Mouse (Mus musculus) embryonic facial prominence, embryonic 13.5 days (tissue): ENCODE data around the gene Sorl1. TPM values are rescaled to one million over a fixed set of nuclear protein-coding genes. Genes with fewer than 3 reads are reported as not detected.

Experiments
- ATAC-seq: fragments of 200-750 bp; cut with Nextera tagmentation; 2 replicates; pipeline ENCODE4 v1.8.0; 2017; ENCODE audit warnings: low read depth; ENCODE audit not compliant: insufficient number of reproducible peaks, insufficient read depth, low FRiP score, low TSS enrichment
- H3K27ac ChIP-seq: fragments of 300-500 bp; sonication (generic); 2 replicates; pipeline ENCODE4 v1.5.1; 2015; ENCODE audit warnings: moderate library complexity, mild to moderate bottlenecking, inconsistent platforms
- H3K27me3 ChIP-seq: fragments of 300-500 bp; sonication (generic); 2 replicates; pipeline ENCODE4 v1.6.1; 2015; ENCODE audit warnings: mild to moderate bottlenecking, inconsistent platforms
- H3K36me3 ChIP-seq: fragments of 300-500 bp; sonication (generic); 2 replicates; pipeline ENCODE4 v1.6.1; 2015; ENCODE audit warnings: mild to moderate bottlenecking, inconsistent platforms
- H3K4me1 ChIP-seq: fragments of 300-500 bp; sonication (generic); 2 replicates; pipeline ENCODE4 v1.6.1; 2015; ENCODE audit warnings: inconsistent platforms
- H3K4me2 ChIP-seq: fragments of 300-500 bp; sonication (generic); 2 replicates; pipeline ENCODE4 v1.6.1; 2015; ENCODE audit warnings: moderate library complexity, mild to moderate bottlenecking, inconsistent platforms
- H3K4me3 ChIP-seq: fragments of 300-500 bp; sonication (generic); 2 replicates; pipeline ENCODE4 v1.5.1; 2015; ENCODE audit warnings: mild to moderate bottlenecking, inconsistent platforms
- H3K9ac ChIP-seq: fragments of 300-500 bp; sonication (generic); 2 replicates; pipeline ENCODE4 v1.6.1; 2015; ENCODE audit warnings: mild to moderate bottlenecking, inconsistent platforms
- H3K9me3 ChIP-seq: fragments of 300-500 bp; sonication (generic); 2 replicates; pipeline ENCODE4 v1.6.1; 2016; ENCODE audit warnings: inconsistent platforms
- WGBS: fragments of 180-500 bp; shearing (Covaris S2); methylation state at CpG from one replicate; pipeline ENCODE4 v1.1.7; 2015; ENCODE audit warnings: mixed read lengths; 5-methylcytosine and 5-hydroxymethylcytosine counted together
- polyA plus RNA-seq: library from polyadenylated mRNA; unstranded; fragments of >200 nt; fragmentation: Nextera tagmentation; extraction: Ambion mirVana; gene quantifications from 2 replicates; pipeline ENCODE4 v1.2.1, GENCODE M21; 2015

Gene Sorl1
- polyA plus RNA-seq, 1 experiment from 2014 or later = 6.6 TPM

GRCm38 (mm10) chr9:42087921-42088320, 36.2 kb downstream of the Sorl1 start:
- H3K9ac ChIP-seq = no peak overlapping the region
- H3K4me3 ChIP-seq = no peak overlapping the region
- peaks cover 7% of the 10 kb centered on the region; the same call in 1 of the 2 replicates for H3K36me3 ChIP-seq
- no peak overlapping the region for H3K27ac ChIP-seq
- H3K4me1 ChIP-seq = 0 out of 2 replicates have a peak, but pooled peaks cover 7% of the 10 kb centered on the region
- 47% methylated on average over 4 of the region's 4 CpGs for WGBS
- no peaks in the 10 kb centered on the region for H3K9me3 ChIP-seq
- H3K27me3 ChIP-seq = no peaks in the 10 kb centered on the region
- H3K4me2 ChIP-seq = no peak overlapping the region
- no peak for ATAC-seq

DNA sequence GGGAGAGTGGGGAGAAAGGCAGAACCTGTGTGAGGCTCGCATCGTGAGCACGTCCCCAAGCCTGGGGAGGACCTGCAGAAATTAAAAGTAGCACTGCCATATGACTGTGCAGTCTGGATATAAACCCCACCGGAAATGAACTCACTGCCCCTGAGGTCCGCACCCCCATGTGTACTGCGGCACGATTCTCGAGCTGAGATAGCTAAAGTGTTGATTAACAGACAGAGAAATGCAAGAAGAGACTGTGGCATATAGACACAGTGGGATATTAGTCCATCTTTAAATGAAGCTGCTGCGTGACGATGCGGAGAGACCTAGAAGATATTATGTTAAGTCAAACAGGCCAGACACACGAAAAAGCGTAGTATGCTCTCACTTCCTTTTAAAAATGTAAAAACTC, 38.1 kb downstream of the Sorl1 start:
- 94% methylated on average over 13 of the region's 13 CpGs for WGBS
- H3K4me3 ChIP-seq = no peak overlapping the region
- no peak overlapping the region for H3K9ac ChIP-seq
- ATAC-seq = no peak
- no peaks in the 10 kb centered on the region for H3K27me3 ChIP-seq
- 0 out of 2 replicates have a peak, but pooled peaks cover 7% of the 10 kb centered on the region for H3K4me1 ChIP-seq
- peaks cover 23% of the 10 kb centered on the region for H3K36me3 ChIP-seq
- H3K4me2 ChIP-seq = no peak overlapping the region
- no peak overlapping the region for H3K27ac ChIP-seq
- H3K9me3 ChIP-seq = no peaks in the 10 kb centered on the region

DNA sequence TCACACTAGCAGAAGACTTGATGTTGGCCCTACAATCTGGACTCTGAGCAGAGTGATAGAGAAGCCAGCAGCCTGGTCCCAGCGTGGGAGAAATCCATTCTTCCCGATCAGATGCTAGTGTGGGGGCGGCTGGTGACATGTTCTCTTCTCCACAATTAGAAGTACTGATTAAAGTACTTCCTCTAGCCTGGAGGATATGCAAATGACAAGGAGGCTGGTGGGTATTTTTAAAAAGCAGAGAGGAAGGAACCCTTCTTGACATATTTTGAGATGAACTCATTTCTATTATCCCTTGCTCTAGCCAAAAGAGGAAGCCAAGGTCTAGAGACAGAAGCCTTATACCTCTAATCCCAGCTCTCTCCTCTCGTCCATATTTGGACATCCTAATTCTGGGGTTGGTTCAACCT, 40.4 kb downstream of the Sorl1 start:
- no peak overlapping the region for H3K9ac ChIP-seq
- ATAC-seq = no peak

DNA sequence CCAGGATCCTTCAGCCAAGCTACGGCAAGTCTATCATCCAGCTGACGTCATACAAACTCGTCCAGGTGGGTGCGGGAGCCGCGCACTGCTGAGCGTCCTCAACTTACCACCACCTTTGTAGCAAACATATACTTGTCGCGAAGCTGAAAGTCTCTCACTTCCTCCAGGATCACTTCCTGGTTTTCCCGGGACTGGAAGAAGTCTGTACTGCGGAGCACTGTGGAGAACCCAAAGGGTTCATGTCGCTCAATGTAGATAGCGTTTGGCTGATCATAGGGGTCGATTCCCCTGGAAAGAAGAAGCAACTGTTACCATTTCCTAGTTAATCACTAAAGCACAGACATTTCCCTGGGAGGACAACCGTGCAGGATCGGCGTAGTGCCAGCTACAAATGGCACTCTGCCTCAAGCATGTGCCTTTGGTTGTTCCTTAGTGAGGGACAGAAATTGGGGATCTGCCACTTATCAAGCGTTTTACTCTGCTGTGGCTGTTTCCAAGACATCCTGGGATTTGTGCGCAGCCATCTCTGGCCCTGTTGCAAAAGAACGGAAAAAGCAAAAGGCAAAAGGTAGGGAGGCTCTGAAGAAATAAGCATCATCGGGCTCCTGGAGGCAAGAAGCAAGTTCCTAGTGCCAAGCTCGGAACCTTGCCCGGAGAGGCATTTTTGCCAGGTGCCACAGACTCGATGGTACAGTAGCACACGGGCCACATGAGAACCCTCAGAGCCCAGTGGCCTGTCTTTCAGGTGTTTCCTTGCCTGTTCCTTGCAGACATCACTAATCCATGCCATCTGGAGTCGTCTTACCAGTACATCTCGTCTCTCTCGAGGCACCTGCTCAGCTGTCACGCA, 42.2 kb downstream of the Sorl1 start:
- 90% methylated on average over 29 of the region's 29 CpGs for WGBS
- no peak for ATAC-seq
- Histone ChIP-seq H3K4me2 (no peak overlapping the region), H3K27ac (no peak overlapping the region), H3K9me3 (no peaks in the 10 kb centered on the region), H3K4me3 (no peak overlapping the region), H3K27me3 (no peaks in the 10 kb centered on the region), H3K9ac (no peak overlapping the region), H3K36me3 (peaks cover 27% of the 10 kb centered on the region), H3K4me1 (peaks cover 9% of the 10 kb centered on the region)

More for the DNA sequence above, 40.4 kb downstream of the Sorl1 start:
- Histone ChIP-seq H3K4me3 (no peak overlapping the region), H3K27me3 (no peaks in the 10 kb centered on the region), H3K9me3 (no peaks in the 10 kb centered on the region), H3K4me2 (no peak overlapping the region), H3K27ac (no peak overlapping the region), H3K36me3 (peaks cover 24% of the 10 kb centered on the region), H3K4me1 (0 out of 2 replicates have a peak, but pooled peaks cover 7% of the 10 kb centered on the region)
- WGBS = 82% methylated on average over 4 of the region's 4 CpGs

- H3K27me3 ChIP-seq = no peaks in the 10 kb centered on the region
- H3K9me3 ChIP-seq = no peaks in the 10 kb centered on the region
- no peak overlapping the region for H3K4me2 ChIP-seq
- H3K27ac ChIP-seq = no peak overlapping the region
- peaks cover 27% of the 10 kb centered on the region for H3K36me3 ChIP-seq
- 82% methylated on average over 9 of the region's 9 CpGs for WGBS
- H3K4me1 ChIP-seq = peaks cover 9% of the 10 kb centered on the region
- H3K9ac ChIP-seq = no peak overlapping the region
- no peak for ATAC-seq
- no peak overlapping the region for H3K4me3 ChIP-seq
Observed at GRCm38 (mm10) chr9:42080671-42081070, 43.4 kb downstream of the Sorl1 start.

- Histone ChIP-seq H3K4me2 (no peak overlapping the region), H3K9me3 (no peaks in the 10 kb centered on the region), H3K27me3 (no peaks in the 10 kb centered on the region), H3K36me3 (peaks cover 24% of the 10 kb centered on the region), H3K9ac (no peak overlapping the region), H3K4me3 (no peak overlapping the region), H3K27ac (peak overlapping the region; percentile 39), H3K4me1 (peaks cover 9% of the 10 kb centered on the region)
- WGBS = 58% methylated on average over 16 of the region's 16 CpGs
- ATAC-seq = no peak
Observed at GRCm38 (mm10) chr9:42077112-42077845, 46.8 kb downstream of the Sorl1 start.

- no peaks in the 10 kb centered on the region for H3K27me3 ChIP-seq
- peaks cover 9% of the 10 kb centered on the region for H3K4me1 ChIP-seq
- H3K36me3 ChIP-seq = peaks cover 15% of the 10 kb centered on the region
- no peak overlapping the region for H3K27ac ChIP-seq
- no peak overlapping the region for H3K4me3 ChIP-seq
- 84% methylated on average over 10 of the region's 10 CpGs for WGBS
- ATAC-seq = no peak
- H3K4me2 ChIP-seq = no peak overlapping the region
- H3K9ac ChIP-seq = no peak overlapping the region
- H3K9me3 ChIP-seq = no peaks in the 10 kb centered on the region
Observed at GRCm38 (mm10) chr9:42076256-42076849, 47.7 kb downstream of the Sorl1 start.

GRCm38 (mm10) chr9:42075241-42075640, 48.9 kb downstream of the Sorl1 start:
- WGBS = 44% methylated on average over 2 of the region's 2 CpGs

DNA sequence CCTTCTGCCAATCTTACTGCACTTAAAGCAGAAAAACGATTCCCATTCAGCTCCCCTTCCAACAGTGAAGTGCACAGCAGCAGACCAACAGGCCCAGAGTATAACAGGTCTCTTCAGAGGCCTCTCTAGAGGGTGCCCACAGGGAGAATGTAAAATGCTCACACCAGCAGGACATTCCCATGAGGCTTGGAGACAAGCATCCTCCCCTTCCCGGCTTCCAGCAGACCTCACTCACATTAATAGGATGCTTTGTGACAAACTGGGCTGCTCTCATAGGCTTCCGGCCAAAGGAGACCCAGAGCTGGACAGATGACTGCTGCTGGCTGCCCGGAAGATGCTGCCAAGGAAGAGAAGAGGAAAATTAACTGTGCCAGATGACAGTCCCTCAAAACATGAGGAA, 52.1 kb downstream of the Sorl1 start:
- Histone ChIP-seq H3K4me2 (no peak overlapping the region), H3K27me3 (no peaks in the 10 kb centered on the region), H3K9ac (no peak overlapping the region), H3K27ac (no peak overlapping the region), H3K9me3 (no peaks in the 10 kb centered on the region), H3K4me1 (no peaks in the 10 kb centered on the region), H3K36me3 (0 out of 2 replicates have a peak, but pooled peaks cover 8% of the 10 kb centered on the region), H3K4me3 (no peak overlapping the region)
- no peak for ATAC-seq
- 71% methylated on average over 4 of the region's 4 CpGs for WGBS

More at GRCm38 (mm10) chr9:42075241-42075640, 48.9 kb downstream of the Sorl1 start:
- H3K4me2 ChIP-seq = no peak overlapping the region
- H3K9me3 ChIP-seq = no peaks in the 10 kb centered on the region
- H3K4me3 ChIP-seq = no peak overlapping the region
- H3K27me3 ChIP-seq = no peaks in the 10 kb centered on the region
- peaks cover 18% of the 10 kb centered on the region; the same call in 1 of the 2 replicates for H3K36me3 ChIP-seq
- no peak overlapping the region for H3K9ac ChIP-seq
- H3K27ac ChIP-seq = no peak overlapping the region
- ATAC-seq = no peak
- H3K4me1 ChIP-seq = peaks cover 9% of the 10 kb centered on the region

DNA sequence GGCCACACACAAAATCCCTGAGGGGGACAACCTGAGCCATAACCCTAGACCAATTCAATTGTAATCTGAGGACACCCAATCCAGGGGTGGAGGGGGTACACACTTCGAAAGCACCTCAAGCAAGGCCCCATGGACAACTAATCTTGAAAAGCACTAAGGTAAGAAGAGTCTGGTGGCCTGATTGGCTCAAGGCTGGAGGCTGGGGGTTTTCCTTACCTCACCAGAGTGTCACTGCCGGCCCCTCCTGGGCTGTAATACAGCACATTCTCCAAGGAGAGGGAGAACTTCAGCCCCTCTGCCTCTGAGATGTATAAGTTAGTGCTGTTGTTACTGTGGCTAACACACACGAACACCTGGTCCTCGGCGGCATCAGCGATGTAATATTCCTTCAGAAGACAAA, 53.2 kb downstream of the Sorl1 start:
- WGBS = 88% methylated on average over 6 of the region's 6 CpGs
- no peaks in the 10 kb centered on the region for H3K9me3 ChIP-seq
- no peak for ATAC-seq
- no peak overlapping the region for H3K4me2 ChIP-seq
- H3K27ac ChIP-seq = no peak overlapping the region
- H3K9ac ChIP-seq = no peak overlapping the region
- H3K27me3 ChIP-seq = no peaks in the 10 kb centered on the region
- H3K36me3 ChIP-seq = 0 out of 2 replicates have a peak, but pooled peaks cover 8% of the 10 kb centered on the region
- H3K4me1 ChIP-seq = no peaks in the 10 kb centered on the region
- no peak overlapping the region for H3K4me3 ChIP-seq

DNA sequence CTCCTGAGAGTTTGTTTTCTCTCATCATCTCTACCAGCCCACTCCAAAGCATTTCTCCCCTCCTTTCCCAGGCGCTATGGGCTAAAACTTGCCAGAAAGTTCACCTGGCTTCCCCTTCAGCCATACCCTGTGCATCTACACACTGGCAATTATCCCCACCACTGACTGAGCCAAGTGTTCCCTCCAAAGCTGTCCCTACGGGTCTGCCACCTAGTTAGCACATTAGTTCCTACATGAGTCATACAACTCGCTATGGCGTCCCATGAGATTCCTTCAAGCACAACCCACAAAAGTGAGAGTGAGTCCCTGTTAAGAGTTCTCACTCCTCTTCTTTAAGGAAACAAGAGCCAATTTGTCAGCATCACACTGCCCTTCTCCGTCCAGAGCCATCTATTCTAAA, 54.6 kb downstream of the Sorl1 start:
- no peak for ATAC-seq
- H3K9ac ChIP-seq = no peak overlapping the region
- H3K4me2 ChIP-seq = no peak overlapping the region
- H3K27ac ChIP-seq = no peak overlapping the region
- H3K4me1 ChIP-seq = no peaks in the 10 kb centered on the region
- H3K4me3 ChIP-seq = no peak overlapping the region
- H3K9me3 ChIP-seq = no peaks in the 10 kb centered on the region
- no peaks in the 10 kb centered on the region for H3K27me3 ChIP-seq
- 89% methylated on average over 5 of the region's 5 CpGs for WGBS
- 0 out of 2 replicates have a peak, but pooled peaks cover 8% of the 10 kb centered on the region for H3K36me3 ChIP-seq
